Mouse (Mus musculus): ENCODE results near the gene Ell.
"Not testable (repeated sequence)": the region's sequence is repeated elsewhere in the genome, so short reads cannot be mapped to it uniquely, and the experiment has no call there.

Ell gene

DNA sequence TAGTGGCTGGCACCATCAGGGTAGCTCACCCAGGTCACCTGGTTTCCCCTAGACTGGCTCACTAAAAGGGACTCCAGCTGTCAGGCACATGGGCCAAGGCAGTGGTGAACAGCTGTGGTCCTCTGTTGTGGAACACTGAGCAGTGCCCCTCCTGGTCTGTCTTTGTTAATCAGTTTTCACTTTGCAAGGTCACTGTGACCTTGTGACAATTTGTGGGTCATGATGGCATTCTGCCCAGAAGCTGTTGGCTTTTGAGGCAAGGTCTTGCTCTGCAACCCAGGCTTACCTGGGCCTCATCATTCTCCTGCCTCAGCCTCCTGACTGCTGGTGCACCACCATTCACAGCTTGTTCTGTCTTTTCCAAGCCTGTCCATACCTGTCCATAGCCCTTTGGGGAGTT lies 31.1 kb downstream of the Ell start:
- no peak for DNase-seq

DNA sequence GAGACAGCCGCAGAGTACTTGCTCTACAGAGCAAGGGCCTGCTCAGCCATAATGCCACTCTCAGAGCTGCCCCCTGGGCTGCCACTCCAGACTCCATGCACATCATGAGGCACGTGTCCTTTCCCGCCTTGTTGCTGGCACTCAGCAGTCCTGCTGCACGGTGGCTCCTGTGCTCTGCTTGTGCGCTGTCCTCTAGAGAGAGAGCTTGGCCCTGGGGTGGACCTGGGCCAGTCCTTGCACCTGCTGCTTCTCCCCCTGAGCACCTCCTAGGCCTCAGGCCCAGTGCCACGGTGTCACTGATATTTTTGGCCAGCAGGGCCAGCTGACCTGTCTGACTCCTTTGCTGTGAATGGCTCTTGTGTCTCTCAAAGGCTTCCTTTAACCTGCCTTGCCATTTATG lies 31.7 kb downstream of the Ell start:
- no peak for DNase-seq

DNA sequence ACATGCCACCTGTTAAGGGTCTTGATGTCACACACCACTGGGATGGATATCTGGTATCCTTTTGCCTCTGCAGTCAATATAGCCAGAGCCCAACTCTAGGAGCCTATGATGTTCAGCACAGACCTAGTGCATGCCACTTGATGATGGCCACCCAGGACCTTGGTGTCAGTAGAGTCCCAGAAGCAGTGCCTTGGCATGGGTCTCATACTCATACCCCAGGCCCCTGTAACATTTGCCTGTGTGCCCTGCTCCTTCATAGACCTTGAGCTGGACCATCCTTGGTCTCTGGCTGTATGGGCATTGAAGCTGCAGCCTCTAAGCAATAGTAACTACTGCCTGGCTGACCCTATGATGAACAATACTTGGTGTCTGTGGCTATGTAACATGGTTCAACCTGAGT lies 35.0 kb downstream of the Ell start:
- DNase-seq = no peak

DNA sequence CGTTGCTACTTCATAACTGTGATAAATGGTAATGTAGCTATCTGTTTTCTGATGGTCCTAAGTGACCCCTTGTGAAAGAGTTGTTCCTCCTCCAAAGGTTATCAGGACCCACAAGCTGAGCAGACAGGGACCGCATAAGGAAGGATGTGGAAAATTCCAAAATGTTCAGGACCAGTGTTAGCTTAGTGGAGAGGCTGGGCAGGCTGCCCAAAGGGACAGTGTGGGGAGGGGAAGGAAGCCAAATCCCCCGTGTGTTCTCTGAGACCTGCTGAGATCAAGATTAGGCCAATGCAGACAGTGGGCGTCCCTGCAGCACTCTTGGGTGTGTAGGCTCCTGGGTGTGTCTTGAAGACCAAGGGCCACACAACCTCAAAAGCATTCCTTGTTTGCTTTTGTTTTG lies 35.7 kb downstream of the Ell start:
- peak; percentile 88 for DNase-seq

DNA sequence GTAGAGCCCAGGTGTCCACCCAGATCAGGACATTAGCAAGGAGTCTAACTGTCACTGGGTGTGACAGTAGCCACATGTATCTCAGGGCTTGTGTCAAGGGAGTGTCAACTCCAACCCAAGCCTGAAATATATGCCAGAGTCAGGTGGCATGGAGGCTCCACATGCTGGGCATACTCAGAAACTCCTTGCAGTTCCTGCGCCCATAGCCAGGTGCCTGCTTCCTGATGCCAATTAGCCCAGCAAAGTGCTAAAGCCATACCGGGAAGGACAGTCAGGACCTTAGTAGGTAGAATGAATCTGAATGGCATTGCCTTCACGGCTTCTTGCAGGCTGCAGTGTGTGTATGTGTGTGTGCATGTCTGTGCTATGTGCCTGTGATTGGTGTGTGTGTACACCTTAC lies 38.0 kb downstream of the Ell start:
- DNase-seq = no peak

DNA sequence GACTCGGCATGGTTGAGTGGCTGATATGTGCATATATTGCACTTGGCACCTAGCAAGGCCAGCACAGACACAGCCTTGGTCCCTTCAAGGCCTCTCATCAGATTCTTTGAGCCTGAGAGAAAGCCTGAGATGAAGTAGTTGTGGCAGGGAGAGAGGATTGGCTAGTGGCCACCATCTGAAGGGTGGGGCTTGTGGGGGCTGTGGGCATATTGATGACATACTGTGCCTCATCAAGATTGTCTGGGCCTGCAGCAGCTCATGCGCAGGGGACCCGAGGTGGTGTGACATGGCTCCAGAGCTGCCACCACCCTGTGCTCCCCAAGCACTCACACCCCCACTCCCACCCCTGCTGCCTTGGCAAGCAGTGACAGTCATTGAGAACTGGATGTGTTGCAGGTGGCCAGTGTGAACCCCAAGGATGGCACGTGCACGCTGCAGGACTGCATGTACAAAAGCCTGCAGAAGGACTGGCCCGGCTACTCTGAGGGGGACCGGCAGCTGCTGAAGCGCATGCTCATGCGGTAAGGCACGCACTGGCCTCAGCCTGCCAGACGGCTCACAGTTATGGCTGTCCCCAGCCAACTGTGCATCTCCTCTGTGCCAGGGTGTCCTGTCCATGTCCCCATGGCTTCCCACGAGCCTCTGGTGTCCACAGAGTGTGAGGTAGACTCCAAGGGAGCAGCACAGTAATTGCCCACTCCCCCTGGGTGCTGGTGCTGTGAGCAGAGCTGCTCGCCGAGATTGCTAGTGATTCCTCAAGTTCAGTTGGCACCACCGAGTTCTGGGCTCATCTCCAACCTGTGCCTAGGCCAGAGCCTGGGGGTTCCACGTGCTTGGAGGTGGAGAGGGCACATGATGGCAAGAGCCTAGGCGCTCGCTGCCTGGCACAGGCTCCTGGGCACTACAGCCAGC lies 44.5 kb downstream of the Ell start:
- DNase-seq = no peak

DNA sequence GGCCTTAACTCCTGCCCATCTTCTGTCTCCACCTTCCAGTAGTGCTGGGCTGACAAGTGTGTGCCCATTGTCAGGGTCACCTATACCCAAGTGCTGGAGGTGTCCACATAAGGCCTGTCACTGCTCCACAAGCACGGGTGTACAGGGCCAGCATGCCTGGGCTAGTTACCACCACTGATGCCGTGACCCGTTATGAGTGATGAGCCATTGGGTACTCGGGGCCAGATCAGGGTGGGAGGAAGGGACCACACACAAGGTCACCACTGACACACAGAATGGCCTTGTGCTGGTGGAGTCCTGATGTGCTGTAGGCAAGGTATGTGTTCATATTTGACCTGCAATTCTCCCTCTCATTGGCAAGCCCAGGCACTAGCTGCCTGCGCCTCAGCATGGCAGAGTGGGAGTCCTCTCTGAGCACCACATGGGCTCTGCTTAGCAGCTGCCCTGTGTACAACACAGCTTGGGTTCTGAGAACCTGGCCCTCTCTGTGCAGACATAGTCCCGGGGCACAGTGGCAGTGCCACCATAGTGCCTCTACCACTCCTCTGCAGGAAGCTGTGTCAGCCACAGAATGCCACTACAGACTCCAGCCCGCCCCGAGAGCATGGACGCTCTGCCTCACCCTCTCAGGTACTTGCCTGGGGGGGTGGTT lies 45.5 kb downstream of the Ell start:
- DNase-seq = no peak

DNA sequence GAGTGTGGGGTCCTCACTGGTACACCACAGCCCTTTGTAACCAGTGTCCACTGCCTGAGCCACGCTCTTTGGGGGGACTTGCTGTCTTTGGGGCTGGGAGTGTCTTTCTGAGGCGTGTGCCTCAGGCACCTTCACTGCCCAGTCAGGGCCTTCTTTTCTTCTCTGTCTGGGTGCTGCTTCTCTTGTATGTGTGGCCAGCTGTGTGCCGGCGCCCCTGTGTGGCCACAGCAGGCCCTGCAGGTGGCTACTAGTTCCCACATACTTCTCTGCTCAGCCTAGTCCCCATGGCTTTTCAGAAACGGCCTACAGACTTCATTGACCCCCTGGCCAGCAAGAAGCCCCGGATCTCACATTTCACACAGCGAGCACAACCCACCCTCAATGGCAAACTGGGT lies 46.0 kb downstream of the Ell start:
- DNase-seq = peak; percentile 84

DNA sequence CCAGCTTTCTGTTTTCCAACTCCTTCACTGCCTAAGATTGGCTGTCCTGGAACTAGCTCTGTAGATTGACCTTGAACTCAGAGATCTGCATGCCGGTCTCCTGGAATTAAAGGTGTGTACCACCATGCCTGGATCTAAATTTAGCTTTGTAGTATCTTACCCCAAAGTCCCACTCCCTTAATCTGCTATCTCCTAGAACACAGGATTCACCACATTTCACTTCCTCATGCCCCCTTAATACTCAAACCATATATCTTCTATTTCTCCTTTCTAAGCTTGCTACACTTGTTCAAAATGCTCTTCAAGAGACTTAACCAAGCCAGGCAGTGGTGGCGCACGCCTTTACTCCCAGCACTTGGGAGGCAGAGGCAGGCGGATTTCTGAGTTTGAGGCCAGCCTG lies 48.7 kb downstream of the Ell start:
- DNase-seq = not testable (repeated sequence)

DNA sequence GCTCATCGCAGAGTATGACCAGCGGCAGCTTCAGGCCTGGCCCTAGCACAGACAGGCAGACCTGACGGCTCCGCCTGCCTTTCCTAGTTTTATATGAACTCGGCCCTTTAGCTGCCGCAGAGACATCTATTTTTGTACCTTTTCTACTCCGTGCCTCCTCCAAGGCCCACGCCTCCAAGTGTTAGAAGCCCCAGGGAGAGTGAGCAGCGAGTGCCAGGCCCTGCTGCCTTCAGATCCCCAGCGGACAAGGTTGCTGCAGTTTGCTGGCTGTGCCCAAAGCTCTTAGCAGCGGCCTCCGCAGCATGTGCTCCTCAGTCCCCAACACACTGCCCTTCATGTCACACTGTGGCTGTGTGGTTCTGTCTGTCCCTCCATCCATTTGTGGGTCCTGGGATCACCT lies 52.3 kb downstream of the Ell start:
- no peak for DNase-seq

DNA sequence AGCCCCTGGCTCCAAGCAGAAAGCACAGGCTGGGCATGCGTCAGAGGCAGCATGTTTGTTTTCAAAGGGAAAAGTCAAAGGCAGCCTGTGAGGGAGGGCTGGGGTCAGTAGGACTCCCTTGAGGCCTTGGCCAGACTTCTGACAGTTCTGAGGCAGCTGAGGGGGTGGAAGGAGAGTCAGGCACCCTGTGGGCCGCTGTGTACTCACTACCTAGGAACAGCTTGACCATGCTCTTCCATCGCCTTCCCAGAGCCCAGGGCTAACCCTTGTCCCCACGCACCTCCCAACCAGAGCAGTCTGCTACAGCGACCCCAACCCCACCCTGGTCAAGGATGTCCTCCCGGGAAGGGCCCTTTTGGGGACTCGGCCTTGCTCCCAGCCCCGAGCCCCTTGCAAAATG lies 53.9 kb downstream of the Ell start:
- peak; percentile 69 for DNase-seq

DNA sequence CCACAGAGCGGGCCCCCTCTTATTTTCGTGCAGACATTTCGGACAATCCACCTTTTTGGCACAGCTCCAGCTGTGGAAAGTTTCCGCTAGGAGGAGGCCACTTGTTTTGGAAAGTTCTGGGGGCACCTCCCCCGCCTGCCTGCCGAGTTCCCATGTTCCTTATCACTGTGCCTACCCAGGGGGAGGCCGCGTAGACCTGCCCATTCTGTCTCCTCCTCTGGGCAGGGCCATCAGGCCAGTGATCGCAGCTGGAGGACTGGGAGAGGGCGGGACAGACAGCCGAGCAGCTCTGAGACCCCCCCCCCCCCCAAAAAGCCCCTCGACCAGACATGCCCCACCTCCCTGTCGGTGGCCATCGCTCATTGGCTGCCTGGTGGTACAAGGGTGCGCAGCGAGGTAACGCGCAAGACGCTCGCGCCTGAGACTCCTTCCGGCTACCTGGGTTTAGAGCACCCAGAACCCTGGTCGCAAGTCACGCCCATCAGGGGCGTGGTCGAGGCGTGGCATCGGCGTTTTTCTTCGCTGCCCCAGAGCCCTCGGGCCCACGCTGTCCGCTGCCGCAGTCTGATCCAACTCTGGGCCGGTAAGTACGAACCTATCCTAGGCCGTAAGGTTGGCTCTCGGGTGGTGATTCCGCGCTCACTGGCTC lies 54.8 kb downstream of the Ell start, which contains the start of gene Isyna1:
Isyna1 (plus strand) TSS at position 413 of the 649 bp plus-strand sequence.
- DNase-seq = peak; percentile 95

DNA sequence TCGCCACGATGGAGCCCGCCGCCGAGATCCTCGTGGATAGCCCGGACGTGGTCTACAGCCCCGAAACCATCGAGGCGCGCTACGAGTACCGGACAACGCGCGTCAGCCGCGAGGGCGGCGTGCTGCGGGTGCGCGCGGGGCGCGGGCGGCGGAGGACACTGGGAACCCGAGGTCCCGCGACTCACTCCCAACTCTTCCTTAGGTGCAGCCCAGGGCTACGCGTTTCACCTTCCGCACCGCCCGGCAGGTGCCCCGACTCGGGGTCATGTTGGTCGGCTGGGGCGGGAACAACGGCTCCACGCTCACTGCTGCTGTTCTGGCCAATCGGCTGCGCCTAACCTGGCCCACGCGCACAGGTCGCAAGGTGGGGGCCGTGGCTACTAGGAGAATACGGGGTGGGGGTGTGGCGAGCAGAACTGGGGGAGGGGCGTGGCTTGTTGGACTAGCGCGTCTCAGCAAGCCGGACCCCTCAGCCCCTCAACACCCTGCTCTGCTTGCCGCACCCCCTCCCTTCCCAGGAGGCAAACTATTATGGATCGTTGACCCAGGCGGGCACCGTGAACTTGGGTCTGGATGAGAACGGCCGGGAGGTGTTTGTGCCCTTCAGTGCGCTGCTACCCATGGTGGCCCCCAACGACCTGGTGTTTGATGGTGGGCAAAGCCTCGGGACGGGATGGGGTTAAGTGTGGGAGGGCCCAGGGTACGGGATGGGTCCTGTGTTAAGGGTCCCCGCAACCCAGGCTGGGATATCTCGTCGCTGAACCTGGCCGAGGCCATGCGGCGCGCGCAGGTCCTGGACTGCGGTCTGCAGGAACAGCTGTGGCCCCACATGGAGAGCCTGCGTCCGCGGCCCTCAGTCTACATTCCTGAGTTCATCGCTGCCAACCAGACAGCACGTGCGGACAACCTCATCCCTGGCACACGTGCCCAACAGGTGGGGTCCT lies 55.6 kb downstream of the Ell start:
- peak; percentile 71 for DNase-seq

DNA sequence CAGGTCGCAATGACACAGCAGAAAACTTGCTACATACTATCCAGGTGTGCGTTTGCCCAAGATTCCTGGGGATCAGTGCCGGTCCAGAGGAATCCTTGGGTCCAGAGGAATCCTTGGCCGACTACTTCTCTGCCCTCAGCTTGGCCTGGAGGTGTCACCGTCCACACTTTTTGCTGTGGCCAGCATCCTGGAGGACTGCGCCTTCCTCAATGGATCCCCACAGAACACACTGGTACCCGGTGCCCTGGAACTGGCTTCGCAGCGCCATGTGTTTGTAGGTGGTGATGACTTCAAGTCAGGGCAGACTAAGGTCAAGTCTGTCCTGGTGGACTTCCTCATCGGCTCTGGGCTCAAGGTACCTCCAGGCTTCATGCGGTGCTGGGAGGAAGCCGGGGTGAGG lies 56.6 kb downstream of the Ell start:
- no peak for DNase-seq

DNA sequence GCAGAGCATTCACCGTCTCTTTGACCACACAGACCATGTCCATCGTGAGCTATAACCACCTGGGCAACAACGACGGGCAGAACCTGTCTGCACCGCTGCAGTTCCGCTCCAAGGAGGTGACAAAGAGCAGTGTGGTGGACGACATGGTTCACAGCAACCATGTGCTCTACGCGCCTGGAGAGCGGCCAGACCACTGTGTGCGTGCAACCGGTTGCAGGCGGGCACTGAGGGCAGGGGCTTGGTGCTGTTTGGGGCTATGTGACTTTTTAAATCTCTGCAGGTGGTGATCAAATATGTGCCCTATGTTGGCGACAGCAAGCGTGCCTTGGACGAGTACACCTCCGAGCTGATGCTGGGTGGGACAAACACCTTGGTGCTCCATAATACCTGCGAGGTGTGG lies 57.0 kb downstream of the Ell start:
- peak; percentile 53 for DNase-seq

DNA sequence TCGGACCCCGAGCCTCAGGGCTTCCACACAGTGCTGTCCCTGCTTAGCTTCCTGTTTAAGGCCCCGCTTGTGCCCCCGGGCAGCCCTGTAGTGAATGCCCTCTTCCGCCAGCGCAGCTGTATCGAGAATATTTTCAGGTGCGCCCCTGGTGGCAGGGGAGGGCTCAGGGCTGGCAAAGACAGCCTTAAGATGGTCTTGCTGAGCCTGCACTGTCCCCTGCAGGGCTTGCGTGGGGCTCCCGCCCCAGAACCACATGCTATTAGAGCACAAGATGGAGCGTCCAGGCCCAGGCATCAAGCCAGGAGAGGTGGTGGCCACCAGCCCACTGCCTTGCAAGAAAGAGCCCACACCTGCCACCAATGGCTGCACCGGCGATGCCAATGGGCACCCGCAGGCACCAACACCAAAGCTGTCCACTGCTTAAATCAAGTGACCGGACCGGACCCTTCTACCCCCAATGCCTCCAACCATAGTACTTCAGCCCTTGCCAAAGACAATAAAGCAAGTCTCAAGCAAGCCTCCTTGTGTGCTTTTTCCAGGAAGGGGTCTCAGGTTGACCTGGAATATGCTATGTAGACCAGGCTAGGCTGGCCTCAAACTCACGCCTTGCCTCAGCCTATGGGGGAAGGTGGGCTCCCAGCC lies 57.6 kb downstream of the Ell start:
- peak; percentile 50 for DNase-seq

DNA sequence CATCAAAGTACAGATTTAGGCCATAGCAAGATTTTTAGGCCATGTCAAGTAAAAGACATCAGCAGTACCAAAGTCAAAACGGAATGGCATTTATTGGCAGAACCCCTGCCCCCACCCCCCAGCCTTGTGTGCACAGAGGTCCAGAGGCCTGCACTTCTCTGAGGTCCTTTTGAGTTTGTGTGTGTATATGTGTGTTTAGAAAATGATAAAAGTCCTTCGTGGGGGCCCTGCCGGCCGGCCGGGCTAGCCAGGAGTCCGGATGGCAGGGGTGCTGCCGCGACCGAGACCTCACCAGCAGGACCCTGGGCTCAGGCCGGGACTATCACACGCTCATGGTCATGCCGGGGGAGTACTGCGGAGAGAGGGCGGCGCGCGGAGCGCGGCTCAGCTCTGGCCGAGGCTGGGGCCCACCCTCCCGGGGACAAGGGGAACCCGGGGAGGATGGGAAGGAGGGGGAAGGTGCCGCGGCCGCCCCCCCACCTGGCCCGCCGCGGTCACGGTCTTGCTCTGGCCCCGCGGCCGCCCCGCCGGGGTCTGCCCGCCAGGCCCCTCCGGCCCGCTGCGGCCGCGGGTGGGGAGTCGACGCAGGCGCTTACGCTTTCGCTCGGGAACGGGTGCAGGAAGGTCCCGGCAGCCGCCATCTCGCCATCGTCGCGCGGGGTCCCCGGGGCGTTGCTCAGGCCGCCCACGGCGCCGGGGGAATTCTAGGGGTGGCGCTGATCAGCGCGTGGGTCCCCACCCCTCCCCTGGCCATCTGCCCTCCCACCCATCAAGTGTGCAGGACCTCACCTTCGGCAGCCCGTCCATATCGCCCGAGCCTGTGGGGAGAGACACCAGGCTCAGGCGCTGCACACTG lies 58.4 kb downstream of the Ell start:
- peak; percentile 48 for DNase-seq

DNA sequence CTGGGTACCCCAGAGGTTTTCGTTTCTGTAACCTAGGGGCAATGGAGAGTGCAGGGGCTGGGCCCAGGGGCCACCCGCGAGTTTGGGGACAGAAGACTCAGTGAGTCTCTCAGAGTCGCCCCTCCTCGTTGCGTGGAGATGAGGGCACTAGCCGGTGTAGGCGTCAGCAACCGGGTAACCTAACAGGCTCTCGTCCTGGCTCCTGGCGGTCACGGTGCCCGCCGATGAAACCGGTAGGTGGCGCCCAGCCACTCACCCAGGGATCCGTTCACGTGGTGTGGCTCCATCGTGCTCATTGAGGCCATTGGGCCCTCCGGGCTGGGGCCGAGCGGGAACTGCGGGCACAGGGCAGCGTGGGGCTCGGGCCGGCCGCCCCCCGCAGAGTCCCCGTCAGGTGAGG lies 59.0 kb downstream of the Ell start:
- DNase-seq = peak; percentile 92

DNA sequence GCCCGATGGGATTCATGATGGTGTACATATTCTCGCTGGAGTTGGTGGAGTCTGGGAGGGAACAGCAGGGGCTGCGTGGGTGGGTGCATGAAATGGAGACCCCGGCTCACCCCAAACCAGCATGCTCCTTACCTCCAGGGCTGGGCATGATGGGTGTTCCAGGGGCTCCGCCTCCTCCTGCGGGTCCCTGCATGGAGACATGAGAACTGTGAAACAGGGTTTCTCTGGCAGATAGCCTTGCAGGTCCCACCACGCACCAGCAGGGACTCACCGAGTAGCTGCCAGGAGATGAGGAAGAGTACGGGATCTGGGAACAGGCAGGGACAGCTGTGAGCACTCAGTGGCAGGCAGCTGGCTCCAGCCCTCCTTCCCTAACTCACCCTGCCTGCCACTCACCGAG lies 59.5 kb downstream of the Ell start:
- DNase-seq = peak; percentile 53

DNA sequence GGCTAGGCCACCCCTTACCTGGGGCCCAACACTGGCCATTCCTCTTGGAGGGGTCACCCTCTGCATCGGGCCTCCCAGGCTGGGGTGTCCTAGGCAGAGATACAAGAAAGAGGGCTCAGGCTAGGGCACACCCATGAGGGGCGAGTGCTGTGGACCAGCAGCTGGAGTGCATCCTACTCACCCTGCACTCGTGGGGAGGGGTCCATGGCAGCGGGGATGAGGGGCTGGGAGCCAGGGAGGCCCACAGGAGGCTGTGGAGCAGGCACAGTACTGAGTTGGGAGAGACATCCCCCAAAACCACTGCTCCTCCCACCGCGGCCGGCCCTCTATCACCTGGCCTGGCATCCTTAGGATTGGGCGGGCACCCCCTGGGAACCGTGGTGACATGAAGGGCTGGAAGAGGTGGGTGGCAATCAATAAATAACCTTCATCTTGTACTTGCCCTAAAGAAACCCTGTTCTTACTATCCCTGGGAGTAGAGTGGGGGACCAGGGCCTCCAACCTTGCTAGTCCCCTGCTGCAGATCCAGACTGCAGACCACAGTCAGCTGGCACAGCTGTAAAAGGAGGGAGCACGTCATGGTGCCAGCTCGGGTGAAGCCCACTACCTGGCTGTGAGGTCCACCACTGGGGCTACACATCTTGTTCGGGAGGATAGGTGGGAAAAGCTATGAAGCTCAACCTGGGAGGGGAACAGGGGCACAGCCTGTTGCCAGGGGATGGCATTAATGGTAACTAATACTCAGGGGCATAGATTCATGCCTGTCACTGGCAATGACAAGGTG lies 60.4 kb downstream of the Ell start:
- DNase-seq = no peak
